Mouse (Mus musculus): ENCODE measurements around the gene Csgalnact2. TPM values are rescaled to one million over a fixed set of nuclear protein-coding genes. Genes with fewer than 3 reads are reported as not detected.

Gene Csgalnact2
- polyA plus RNA-seq, 1 experiment from 2014 or later: 14.0 TPM

DNA sequence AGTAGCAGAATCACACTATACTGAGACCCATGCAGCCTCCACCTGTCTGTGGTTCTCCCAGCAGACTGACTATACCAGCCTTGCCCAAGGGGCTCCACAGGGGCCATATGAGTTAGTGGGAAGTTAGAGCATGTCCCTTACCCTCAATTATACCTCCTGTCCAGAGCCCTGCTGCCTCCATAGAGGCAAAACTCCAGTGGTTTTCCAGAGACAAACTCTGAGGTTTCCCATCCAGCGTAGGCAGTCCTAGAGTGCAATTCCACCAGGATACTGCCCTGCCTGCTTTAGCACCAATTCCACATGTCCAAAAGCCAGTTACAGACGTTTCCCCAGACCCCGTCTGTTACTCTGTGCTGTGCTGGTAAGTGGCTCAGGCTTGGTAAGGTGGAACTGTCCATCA is 59.6 kb downstream of the Csgalnact2 start:
- H3K27ac ChIP-seq (replicated peaks; ENCODE audit: low read depth, low read length): no peak overlapping the region
- no peak overlapping the region for H3K9ac ChIP-seq (replicated peaks; ENCODE audit: low read length)
- DNase-seq (ENCODE audit: low spot score) (no peak), ATAC-seq (replicated peaks; ENCODE audit: insufficient number of reproducible peaks, low FRiP score, low TSS enrichment, low read depth) (no peak)
- H3K36me3 ChIP-seq (replicated peaks; ENCODE audit: control insufficient read depth, insufficient read depth, low read depth, low read length): no peaks in the 10 kb centered on the region
- no peaks in the 10 kb centered on the region; the same call in 1 of the 2 replicates for H3K4me1 ChIP-seq (ENCODE audit: control insufficient read depth, insufficient read depth, low read length)
- 60% methylated on average over 3 of the region's 3 CpGs for WGBS
- H3K4me2 ChIP-seq (ENCODE audit: low read depth, low read length): no peak overlapping the region
- H3K4me3 ChIP-seq (ENCODE audit: low read depth, low read length): no peak overlapping the region
- no peaks in the 10 kb centered on the region for H3K9me3 ChIP-seq (replicated peaks; ENCODE audit: control insufficient read depth, low read length)
- no peaks in the 10 kb centered on the region for H3K27me3 ChIP-seq (ENCODE audit: control insufficient read depth, insufficient read depth, low read length)

DNA sequence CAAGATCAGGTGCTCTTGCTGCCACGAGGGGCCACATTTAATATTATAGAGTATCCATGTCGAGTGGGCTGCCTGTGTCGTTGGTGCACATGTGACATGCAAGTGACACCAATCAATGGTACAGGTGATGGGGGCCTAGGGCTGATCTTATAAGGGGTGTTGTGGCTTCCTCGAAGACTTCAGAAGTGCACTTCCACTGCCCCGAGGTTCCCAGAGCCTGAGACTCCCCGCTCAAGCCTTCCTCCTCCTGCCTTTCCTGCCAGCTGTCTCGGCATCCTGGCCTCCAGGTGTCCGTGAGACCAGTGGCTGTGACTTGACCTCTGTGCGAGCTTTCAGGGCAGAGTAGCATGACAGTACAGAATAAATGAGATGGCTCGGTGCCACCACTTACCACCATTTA is 60.2 kb downstream of the Csgalnact2 start:
- no peak for DNase-seq (ENCODE audit: low spot score)
- no peak for ATAC-seq (replicated peaks; ENCODE audit: insufficient number of reproducible peaks, low FRiP score, low TSS enrichment, low read depth)
- 65% methylated on average over 10 of the region's 10 CpGs for WGBS
- H3K27ac ChIP-seq (replicated peaks; ENCODE audit: low read depth, low read length): no peak overlapping the region
- H3K9ac ChIP-seq (replicated peaks; ENCODE audit: low read length): no peak overlapping the region
- no peak overlapping the region for H3K4me2 ChIP-seq (ENCODE audit: low read depth, low read length)
- H3K27me3 ChIP-seq (ENCODE audit: control insufficient read depth, insufficient read depth, low read length): no peaks in the 10 kb centered on the region
- no peak overlapping the region for H3K4me3 ChIP-seq (ENCODE audit: low read depth, low read length)
- no peaks in the 10 kb centered on the region for H3K36me3 ChIP-seq (replicated peaks; ENCODE audit: control insufficient read depth, insufficient read depth, low read depth, low read length)
- no peaks in the 10 kb centered on the region for H3K9me3 ChIP-seq (replicated peaks; ENCODE audit: control insufficient read depth, low read length)
- H3K4me1 ChIP-seq (ENCODE audit: control insufficient read depth, insufficient read depth, low read length): peaks cover 2% of the 10 kb centered on the region

DNA sequence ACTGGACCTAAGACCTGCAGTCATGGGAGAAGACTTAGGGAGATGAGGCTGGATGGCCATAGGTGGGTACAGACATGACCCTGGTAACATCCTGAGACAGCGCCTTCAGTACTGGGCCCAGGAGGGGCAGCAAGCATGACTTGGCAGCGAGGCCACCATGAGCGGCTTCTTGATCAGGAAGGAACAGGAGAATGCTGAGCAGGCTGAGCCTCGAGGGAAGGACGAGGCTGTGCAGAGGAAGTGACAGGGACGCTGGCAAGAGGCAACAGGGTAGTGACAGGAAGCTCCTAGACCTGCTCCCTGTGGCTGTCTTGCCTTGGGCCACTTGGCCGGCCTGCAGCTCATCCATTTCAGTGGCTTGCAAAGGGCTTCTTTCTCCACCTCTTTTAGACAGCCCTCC is 61.5 kb downstream of the Csgalnact2 start:
- Histone ChIP-seq H3K36me3 (replicated peaks; ENCODE audit: control insufficient read depth, insufficient read depth, low read depth, low read length) (no peaks in the 10 kb centered on the region), H3K4me2 (ENCODE audit: low read depth, low read length) (no peak overlapping the region), H3K27me3 (ENCODE audit: control insufficient read depth, insufficient read depth, low read length) (no peaks in the 10 kb centered on the region), H3K4me1 (ENCODE audit: control insufficient read depth, insufficient read depth, low read length) (peaks cover 2% of the 10 kb centered on the region), H3K9me3 (replicated peaks; ENCODE audit: control insufficient read depth, low read length) (no peaks in the 10 kb centered on the region), H3K27ac (replicated peaks; ENCODE audit: low read depth, low read length) (no peak overlapping the region), H3K4me3 (ENCODE audit: low read depth, low read length) (no peak overlapping the region), H3K9ac (replicated peaks; ENCODE audit: low read length) (no peak overlapping the region)
- DNase-seq (ENCODE audit: low spot score) (no peak), ATAC-seq (replicated peaks; ENCODE audit: insufficient number of reproducible peaks, low FRiP score, low TSS enrichment, low read depth) (no peak)
- 60% methylated on average over 7 of the region's 7 CpGs for WGBS

DNA sequence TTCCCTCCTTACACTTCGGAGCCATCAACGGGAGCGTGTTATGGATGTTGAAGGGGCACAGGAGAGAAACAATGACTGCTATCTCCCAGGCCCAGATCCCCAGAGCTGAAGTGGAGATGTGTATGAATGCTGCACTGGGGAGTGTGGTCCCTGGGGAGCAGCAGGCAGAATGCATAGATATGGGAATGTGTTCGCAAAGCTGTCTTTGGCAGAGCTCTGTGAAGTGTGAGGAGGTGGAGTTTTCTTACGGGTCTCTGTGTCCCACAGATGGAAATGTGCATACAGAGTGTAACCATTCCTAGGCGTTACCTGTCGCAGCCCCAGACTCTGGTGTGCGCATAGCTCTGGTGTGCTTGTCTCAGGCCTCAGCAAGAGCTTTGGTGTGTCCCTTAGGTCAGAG is 62.2 kb downstream of the Csgalnact2 start:
- no peak for ATAC-seq (replicated peaks; ENCODE audit: insufficient number of reproducible peaks, low FRiP score, low TSS enrichment, low read depth)
- H3K4me2 ChIP-seq (ENCODE audit: low read depth, low read length): no peak overlapping the region
- no peaks in the 10 kb centered on the region for H3K36me3 ChIP-seq (replicated peaks; ENCODE audit: control insufficient read depth, insufficient read depth, low read depth, low read length)
- no peak overlapping the region for H3K27ac ChIP-seq (replicated peaks; ENCODE audit: low read depth, low read length)
- no peaks in the 10 kb centered on the region for H3K27me3 ChIP-seq (ENCODE audit: control insufficient read depth, insufficient read depth, low read length)
- peaks cover 2% of the 10 kb centered on the region for H3K4me1 ChIP-seq (ENCODE audit: control insufficient read depth, insufficient read depth, low read length)
- H3K4me3 ChIP-seq (ENCODE audit: low read depth, low read length): no peak overlapping the region
- no peak overlapping the region for H3K9ac ChIP-seq (replicated peaks; ENCODE audit: low read length)
- no peak for DNase-seq (ENCODE audit: low spot score)
- WGBS: 85% methylated on average over 8 of the region's 8 CpGs
- H3K9me3 ChIP-seq (replicated peaks; ENCODE audit: control insufficient read depth, low read length): no peaks in the 10 kb centered on the region

DNA sequence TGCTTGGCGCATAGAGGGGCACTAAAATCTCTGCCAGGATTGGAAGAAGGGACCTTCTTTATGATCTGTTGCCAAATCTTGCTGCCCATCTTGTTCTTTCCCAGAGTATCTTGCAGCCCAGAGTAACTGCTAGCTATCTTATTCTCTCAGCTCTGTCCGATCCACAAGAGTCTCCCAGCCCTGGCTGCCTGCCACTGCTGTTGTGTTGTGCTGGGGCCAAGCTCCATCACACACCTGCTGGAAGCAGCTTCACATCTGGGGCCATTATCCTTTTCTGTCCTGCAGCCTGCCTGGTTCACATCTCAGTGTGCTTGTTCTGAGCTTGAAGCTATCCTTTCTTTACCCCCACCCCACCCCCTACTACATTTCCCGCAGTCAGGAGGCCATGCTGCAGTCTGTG is 62.7 kb downstream of the Csgalnact2 start:
- no peak overlapping the region for H3K4me2 ChIP-seq (ENCODE audit: low read depth, low read length)
- ATAC-seq (replicated peaks; ENCODE audit: insufficient number of reproducible peaks, low FRiP score, low TSS enrichment, low read depth) (no peak), DNase-seq (ENCODE audit: low spot score) (no peak)
- H3K4me1 ChIP-seq (ENCODE audit: control insufficient read depth, insufficient read depth, low read length): peaks cover 2% of the 10 kb centered on the region
- H3K9me3 ChIP-seq (replicated peaks; ENCODE audit: control insufficient read depth, low read length): no peaks in the 10 kb centered on the region
- no peak overlapping the region for H3K27ac ChIP-seq (replicated peaks; ENCODE audit: low read depth, low read length)
- H3K4me3 ChIP-seq (ENCODE audit: low read depth, low read length): no peak overlapping the region
- H3K36me3 ChIP-seq (replicated peaks; ENCODE audit: control insufficient read depth, insufficient read depth, low read depth, low read length): no peaks in the 10 kb centered on the region
- 81% methylated on average over 3 of the region's 3 CpGs for WGBS
- no peak overlapping the region for H3K9ac ChIP-seq (replicated peaks; ENCODE audit: low read length)
- no peaks in the 10 kb centered on the region for H3K27me3 ChIP-seq (ENCODE audit: control insufficient read depth, insufficient read depth, low read length)

DNA sequence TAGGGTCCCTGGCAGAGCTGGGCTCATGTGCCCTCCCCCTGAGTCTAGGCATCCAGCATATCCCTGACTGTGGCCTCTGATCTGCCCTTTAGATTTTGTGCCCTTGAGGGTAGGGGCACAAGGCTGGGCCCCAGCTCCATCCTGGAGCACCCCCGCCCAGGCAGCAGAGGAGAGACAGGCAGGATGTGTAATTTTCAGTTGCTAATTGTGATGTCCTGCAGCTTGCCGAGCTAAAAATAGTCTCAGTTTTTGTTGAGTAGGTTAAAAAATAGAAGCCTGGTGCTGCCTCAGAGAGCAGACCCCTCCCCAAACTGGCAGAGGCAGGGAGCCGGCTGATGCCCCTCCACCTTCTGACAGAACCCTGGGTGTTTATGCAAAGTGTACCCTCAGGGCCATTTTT is 64.8 kb downstream of the Csgalnact2 start:
- no peak for DNase-seq (ENCODE audit: low spot score)
- Histone ChIP-seq H3K4me3 (ENCODE audit: low read depth, low read length) (no peak overlapping the region), H3K27ac (replicated peaks; ENCODE audit: low read depth, low read length) (no peak overlapping the region), H3K4me1 (ENCODE audit: control insufficient read depth, insufficient read depth, low read length) (peaks cover 2% of the 10 kb centered on the region; the same call in 1 of the 2 replicates), H3K9ac (replicated peaks; ENCODE audit: low read length) (no peak overlapping the region), H3K36me3 (replicated peaks; ENCODE audit: control insufficient read depth, insufficient read depth, low read depth, low read length) (no peaks in the 10 kb centered on the region), H3K27me3 (ENCODE audit: control insufficient read depth, insufficient read depth, low read length) (no peaks in the 10 kb centered on the region), H3K4me2 (ENCODE audit: low read depth, low read length) (no peak overlapping the region), H3K9me3 (replicated peaks; ENCODE audit: control insufficient read depth, low read length) (no peaks in the 10 kb centered on the region)
- ATAC-seq (replicated peaks; ENCODE audit: insufficient number of reproducible peaks, low FRiP score, low TSS enrichment, low read depth): no peak
- WGBS: 28% methylated on average over 3 of the region's 3 CpGs

DNA sequence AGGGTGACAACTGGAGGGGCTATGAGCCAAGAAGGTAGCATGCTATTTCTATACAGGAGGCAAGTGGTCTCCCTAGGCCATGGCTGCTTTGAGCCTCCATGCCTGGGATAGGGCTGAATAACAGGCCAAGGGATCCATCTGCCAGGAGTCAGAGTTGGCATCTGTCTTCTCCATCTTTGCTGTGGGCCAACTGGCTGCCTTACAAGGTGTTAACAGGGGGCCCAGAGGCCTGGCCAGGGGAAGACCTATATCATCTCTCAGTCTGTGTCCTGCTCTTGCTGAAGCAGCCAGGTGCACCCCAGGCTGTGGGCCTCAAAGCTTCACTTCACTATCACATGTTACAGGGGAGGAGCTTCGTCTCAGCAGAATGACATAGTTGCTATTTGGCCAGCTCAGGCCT is 66.8 kb downstream of the Csgalnact2 start:
- WGBS: 100% methylated on average over 1 of the region's 1 CpGs
- ATAC-seq (replicated peaks; ENCODE audit: insufficient number of reproducible peaks, low FRiP score, low TSS enrichment, low read depth): no peak

DNA sequence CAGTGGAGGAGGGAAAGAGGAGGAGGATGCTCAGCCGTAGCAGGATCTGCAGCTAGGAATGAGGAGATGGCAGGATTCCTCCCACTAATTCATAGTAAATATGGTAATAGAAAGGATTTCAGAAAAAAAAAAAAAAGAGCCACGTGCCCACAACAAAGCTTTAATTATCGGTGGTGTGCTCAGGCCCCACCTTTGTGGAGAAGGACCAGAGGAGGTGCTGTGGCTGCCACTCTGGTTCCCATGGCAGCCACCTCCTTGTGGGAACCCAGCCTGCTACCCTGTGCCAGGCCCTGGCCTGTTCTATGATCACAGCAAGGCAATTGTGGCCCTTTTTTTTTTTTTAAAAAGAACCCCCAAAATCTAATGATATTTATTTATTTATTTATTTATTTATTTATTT is 67.5 kb downstream of the Csgalnact2 start:
- Histone ChIP-seq H3K4me1 (ENCODE audit: control insufficient read depth, insufficient read depth, low read length) (peaks cover 4% of the 10 kb centered on the region; the same call in 1 of the 2 replicates), H3K9me3 (replicated peaks; ENCODE audit: control insufficient read depth, low read length) (no peaks in the 10 kb centered on the region), H3K9ac (replicated peaks; ENCODE audit: low read length) (no peak overlapping the region), H3K4me3 (ENCODE audit: low read depth, low read length) (no peak overlapping the region), H3K4me2 (ENCODE audit: low read depth, low read length) (no peak overlapping the region), H3K27me3 (ENCODE audit: control insufficient read depth, insufficient read depth, low read length) (peaks cover 7% of the 10 kb centered on the region; the same call in 1 of the 2 replicates), H3K36me3 (replicated peaks; ENCODE audit: control insufficient read depth, insufficient read depth, low read depth, low read length) (no peaks in the 10 kb centered on the region), H3K27ac (replicated peaks; ENCODE audit: low read depth, low read length) (no peak overlapping the region)
- no peak for DNase-seq (ENCODE audit: low spot score)
- ATAC-seq (replicated peaks; ENCODE audit: insufficient number of reproducible peaks, low FRiP score, low TSS enrichment, low read depth): no peak
- 76% methylated on average over 3 of the region's 3 CpGs for WGBS

More for the DNA sequence above, 66.8 kb downstream of the Csgalnact2 start:
- Histone ChIP-seq H3K27me3 (ENCODE audit: control insufficient read depth, insufficient read depth, low read length) (peaks cover 3% of the 10 kb centered on the region; the same call in 1 of the 2 replicates), H3K9me3 (replicated peaks; ENCODE audit: control insufficient read depth, low read length) (no peaks in the 10 kb centered on the region), H3K4me3 (ENCODE audit: low read depth, low read length) (no peak overlapping the region), H3K27ac (replicated peaks; ENCODE audit: low read depth, low read length) (no peak overlapping the region), H3K36me3 (replicated peaks; ENCODE audit: control insufficient read depth, insufficient read depth, low read depth, low read length) (no peaks in the 10 kb centered on the region), H3K4me2 (ENCODE audit: low read depth, low read length) (no peak overlapping the region), H3K4me1 (ENCODE audit: control insufficient read depth, insufficient read depth, low read length) (peaks cover 2% of the 10 kb centered on the region; the same call in 1 of the 2 replicates), H3K9ac (replicated peaks; ENCODE audit: low read length) (no peak overlapping the region)
- DNase-seq (ENCODE audit: low spot score): no peak

Data from embryonic facial prominence, embryonic 11.5 days (tissue).